Mouse (Mus musculus) C2C12 (cell line): ENCODE data around the gene Olfr464. TPM values are rescaled to one million over a fixed set of nuclear protein-coding genes. Genes with fewer than 3 reads are reported as not detected.
"Not testable (repeated sequence)": the region's sequence is repeated elsewhere in the genome, so short reads cannot be mapped to it uniquely, and the experiment has no call there.

ENCODE experiments used
- H3K27me3 ChIP-seq: one replicate; pipeline ENCODE4 v1.6.1; 2011; ENCODE audit not compliant: control insufficient read depth, insufficient read depth, insufficient read length
- H3K36me3 ChIP-seq: one replicate; pipeline ENCODE4 v1.6.1; 2011; ENCODE audit not compliant: control insufficient read depth, insufficient read depth
- H3K4me3 ChIP-seq: one replicate; pipeline ENCODE4 v1.5.1; 2011; ENCODE audit warnings: mild to moderate bottlenecking, control low read depth; ENCODE audit not compliant: poor library complexity, insufficient read depth, severe bottlenecking
- H3K79me2 ChIP-seq: one replicate; pipeline ENCODE4 v1.6.1; 2011; ENCODE audit not compliant: control insufficient read depth, insufficient read depth
- H3K79me3 ChIP-seq: one replicate; pipeline ENCODE4 v1.6.1; 2011; ENCODE audit warnings: low read depth, control low read depth
- H3ac ChIP-seq: one replicate; pipeline ENCODE3; 2011; ENCODE audit warnings: low read depth; ENCODE audit not compliant: control insufficient read depth, insufficient read length
- CEBPB ChIP-seq: IDR thresholded peaks from one replicate; pipeline ENCODE4 v1.6.1; 2011; ENCODE audit warnings: low read depth, mild to moderate bottlenecking, control low read depth, moderate library complexity
- CTCF ChIP-seq: IDR thresholded peaks from one replicate; pipeline ENCODE4 v1.5.1; 2011; ENCODE audit not compliant: control insufficient read depth, insufficient read depth, insufficient read length
- FOSL1 ChIP-seq: IDR thresholded peaks from one replicate; pipeline ENCODE4 v1.8.0; 2011; ENCODE audit warnings: mild to moderate bottlenecking, low read length; ENCODE audit not compliant: poor library complexity, insufficient read depth, severe bottlenecking
- MAX ChIP-seq: IDR thresholded peaks from one replicate; pipeline ENCODE4 v1.6.1; 2011; ENCODE audit warnings: mild to moderate bottlenecking, control low read depth
- MYOD1 ChIP-seq: IDR thresholded peaks from one replicate; pipeline ENCODE4 v1.6.1; 2011; ENCODE audit warnings: low read depth; ENCODE audit not compliant: control insufficient read depth, insufficient read length
- MYOG ChIP-seq: IDR thresholded peaks from one replicate; pipeline ENCODE4 v1.6.1; 2011; ENCODE audit not compliant: control insufficient read depth, insufficient read length; ENCODE audit errors: extremely low read depth
- USF1 ChIP-seq: IDR thresholded peaks from one replicate; pipeline ENCODE4 v1.6.1; 2011; ENCODE audit warnings: low read depth, mild to moderate bottlenecking, control low read depth, moderate library complexity
- polyA plus RNA-seq: library from polyadenylated mRNA; unstranded; fragments of >200 nt; fragmentation: generic; extraction: Trizol; gene quantifications from one replicate; pipeline ENCODE4 v1.2.1, GENCODE M21; 2012; ENCODE audit warnings: missing spikeins

Olfr464 gene
- polyA plus RNA-seq, 1 experiment, result not detected

- Histone ChIP-seq H3K36me3 (no peaks in the 10 kb centered on the region), H3K79me2 (no peaks in the 10 kb centered on the region), H3K27me3 (peaks cover 45% of the 10 kb centered on the region), H3K4me3 (no peak overlapping the region), H3K79me3 (no peaks in the 10 kb centered on the region), H3ac (no peak overlapping the region)
- TF ChIP-seq MYOD1 (no peak), USF1 (no peak), MYOG (no peak), MAX (no peak), CEBPB (no peak)
These were observed 39.1 kb downstream of the Olfr464 start for GRCm38 (mm10) chr11:87881714-87882113.

GRCm38 (mm10) chr11:87879826-87880225 lies 40.9 kb downstream of the Olfr464 start:
- Histone ChIP-seq H3ac (no peak overlapping the region), H3K79me2 (no peaks in the 10 kb centered on the region), H3K27me3 (peaks cover 60% of the 10 kb centered on the region), H3K79me3 (no peaks in the 10 kb centered on the region), H3K36me3 (no peaks in the 10 kb centered on the region), H3K4me3 (no peak overlapping the region)
- no peak for TF ChIP-seq CTCF

DNA sequence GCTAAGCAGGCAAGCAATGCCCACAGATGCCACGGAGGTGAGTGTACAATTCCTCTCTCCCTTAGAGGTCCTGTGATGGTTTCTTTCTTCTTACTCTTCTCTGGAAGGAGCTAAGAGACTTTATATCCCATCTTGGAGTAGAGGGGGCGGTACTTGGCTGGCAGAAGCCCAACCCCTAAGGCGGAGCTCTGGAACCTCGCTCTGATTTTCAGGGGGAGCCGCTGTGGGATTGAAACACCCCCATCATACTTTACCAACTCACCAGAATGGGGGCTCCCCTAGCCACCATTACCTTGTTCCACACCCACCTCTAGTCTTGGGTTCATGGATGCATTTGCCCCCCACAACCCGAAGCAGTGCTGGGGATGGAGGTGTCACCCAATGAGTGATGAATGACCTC lies 45.3 kb downstream of the Olfr464 start, which contains the start of gene Epx:
Epx (minus strand) TSS at position 101 of the 400 bp plus-strand sequence.
- Histone ChIP-seq H3ac (no peak within 1 kb of the TSS), H3K36me3 (no peaks in the 10 kb centered on the region), H3K79me3 (no peaks in the 10 kb centered on the region), H3K4me3 (no peak within 1 kb of the TSS), H3K27me3 (peaks cover 73% of the 10 kb centered on the region), H3K79me2 (no peaks in the 10 kb centered on the region)
- TF ChIP-seq FOSL1, result no peak
- TF ChIP-seq MYOG, result no peak
- no peak for TF ChIP-seq CTCF

GRCm38 (mm10) chr11:87871766-87872165 lies 49.0 kb downstream of the Olfr464 start:
- H3K79me2 ChIP-seq, result no peaks in the 10 kb centered on the region
- H3K27me3 ChIP-seq, result peaks cover 67% of the 10 kb centered on the region
- H3K4me3 ChIP-seq, result no peak overlapping the region
- H3K36me3 ChIP-seq, result no peaks in the 10 kb centered on the region
- no peak overlapping the region for H3ac ChIP-seq
- TF ChIP-seq MYOD1 (no peak), FOSL1 (no peak), USF1 (no peak), MYOG (no peak), CEBPB (no peak), CTCF (no peak), MAX (no peak)
- no peaks in the 10 kb centered on the region for H3K79me3 ChIP-seq

GRCm38 (mm10) chr11:87870096-87870495 lies 50.7 kb downstream of the Olfr464 start:
- H3K27me3 ChIP-seq, result peaks cover 50% of the 10 kb centered on the region

DNA sequence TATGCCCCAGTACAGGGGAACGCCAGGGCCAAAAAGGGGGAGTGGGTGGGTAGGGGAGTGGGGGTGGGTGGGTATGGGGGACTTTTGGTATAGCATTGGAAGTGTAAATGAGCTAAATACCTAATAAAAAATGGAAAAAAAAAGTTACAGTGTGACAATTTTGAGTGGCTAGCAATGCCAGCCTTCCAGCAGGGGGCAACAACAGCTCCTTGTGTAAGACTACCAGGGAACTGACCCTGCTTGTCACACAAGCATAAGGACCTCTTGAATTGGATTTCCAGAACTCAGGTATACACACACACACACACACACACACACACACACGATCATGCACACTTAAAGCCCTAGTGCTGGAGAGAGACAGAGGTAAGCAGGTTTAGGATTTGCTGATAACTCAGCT lies 53.9 kb downstream of the Olfr464 start:
- not testable (repeated sequence) for H3ac ChIP-seq, H3K79me3 ChIP-seq, H3K79me2 ChIP-seq, H3K36me3 ChIP-seq, H3K4me3 ChIP-seq
- H3K27me3 ChIP-seq, result peaks cover 25% of the 10 kb centered on the region

More at GRCm38 (mm10) chr11:87870096-87870495, 50.7 kb downstream of the Olfr464 start:
- TF ChIP-seq USF1 (no peak), MAX (no peak), CEBPB (no peak)
- Histone ChIP-seq H3K79me2 (no peaks in the 10 kb centered on the region), H3K36me3 (no peaks in the 10 kb centered on the region), H3K79me3 (no peaks in the 10 kb centered on the region), H3ac (no peak overlapping the region), H3K4me3 (no peak overlapping the region)

Other genes with a start within 250 kb of the Olfr464 start
- 214 TPM for gene Supt4a, start 183.4 kb downstream of the Olfr464 start, polyA plus RNA-seq
- not detected for gene Tspoap1, start 160.4 kb downstream of the Olfr464 start, polyA plus RNA-seq
- gene Mpo, start 127.4 kb downstream of the Olfr464 start, polyA plus RNA-seq, result not detected
- not detected for gene Lpo, start 92.7 kb downstream of the Olfr464 start, polyA plus RNA-seq
- gene Mks1, start 67.8 kb downstream of the Olfr464 start, polyA plus RNA-seq, result 5.8 TPM
- gene Epx, start 45.4 kb downstream of the Olfr464 start, polyA plus RNA-seq, result not detected
- not detected for gene Olfr462, start 28.7 kb downstream of the Olfr464 start, polyA plus RNA-seq
- not detected for gene Olfr463, start 23.6 kb downstream of the Olfr464 start, polyA plus RNA-seq
- 75.1 TPM for gene Dynll2, start 66.6 kb upstream of the Olfr464 start, polyA plus RNA-seq
- gene Srsf1, start 126.4 kb upstream of the Olfr464 start, polyA plus RNA-seq, result 143 TPM
- 13.3 TPM for gene Vezf1, start 147.3 kb upstream of the Olfr464 start, polyA plus RNA-seq
- gene Cuedc1, start 177.1 kb upstream of the Olfr464 start, polyA plus RNA-seq, result 16.2 TPM